In genomic region chr1:164261553-164261952, GRCm38 (mm10) we compare ENCODE assay signal across 9 mouse cellular contexts. TPM values are rescaled to one million over a fixed set of nuclear protein-coding genes. Genes with fewer than 3 reads are reported as not detected.
DNase-seq lines count a peak whose midpoint lies in the region; ATAC-seq and TF ChIP-seq lines count a peak whose summit lies in the region.
"Had no signal": no experiment of that assay in that cellular context is flagged by ENCODE, and none has a peak within 500 bp of the region (broad histone marks: within the 10 kb centered on the region; RNA-seq: fewer than 3 reads in every experiment).

No protein-coding gene starts in this region.

- peak; percentile 17 to 32 for DNase-seq in lung, adult 18-20 months
- no peak for DNase-seq in lung, adult 2 months
- DNase-seq in heart, postnatal 0 days (ENCODE audit: low spot score): no peak
- peak; percentile 61 for DNase-seq in skeletal muscle tissue, adult 2 months (ENCODE audit: low read depth, low spot score)
- no peak for DNase-seq in urinary bladder, postnatal 10 days (ENCODE audit: low spot score)
- DNase-seq: right cerebral cortex, postnatal 14 days had no signal

- no peak overlapping the region for H3K9ac ChIP-seq in forebrain, embryonic 15.5 days (replicated peaks)
- no peak overlapping the region for H3K9ac ChIP-seq in forebrain, embryonic 12.5 days
- H3K9ac ChIP-seq in heart, postnatal 0 days (replicated peaks; ENCODE audit: low read depth, low read length): no peak overlapping the region
- H3K9ac ChIP-seq in intestine, embryonic 15.5 days: no peak overlapping the region

- H3K4me2 ChIP-seq in forebrain, embryonic 15.5 days (replicated peaks): no peak overlapping the region
- H3K4me2 ChIP-seq in forebrain, embryonic 12.5 days: no peak overlapping the region
- no peak overlapping the region for H3K4me2 ChIP-seq in heart, postnatal 0 days (ENCODE audit: low read depth, low read length)
- H3K4me2 ChIP-seq in intestine, embryonic 15.5 days (replicated peaks): no peak overlapping the region

- 86% methylated on average over 7 of the region's 7 CpGs for WGBS in forebrain, embryonic 15.5 days
- WGBS in forebrain, embryonic 12.5 days: 89% methylated on average over 7 of the region's 7 CpGs
- 72% methylated on average over 7 of the region's 7 CpGs for WGBS in lung, adult 2 months
- 78% methylated on average over 7 of the region's 7 CpGs for WGBS in heart, postnatal 0 days
- 90% methylated on average over 7 of the region's 7 CpGs for WGBS in intestine, embryonic 15.5 days

- no peak for TF ChIP-seq EP300 in heart, postnatal 0 days (IDR thresholded peaks at IDR 0.05; ENCODE audit: low read depth)

- no peak for TF ChIP-seq POLR2A in lung, adult 2 months (IDR thresholded peaks at IDR 0.05; ENCODE audit: borderline replicate concordance, extremely low read depth, low read depth, low read length)

- H3K27me3 ChIP-seq in forebrain, embryonic 15.5 days: no peaks in the 10 kb centered on the region
- H3K27me3 ChIP-seq in forebrain, embryonic 12.5 days: no peaks in the 10 kb centered on the region
- H3K27me3 ChIP-seq in heart, postnatal 0 days (ENCODE audit: control insufficient read depth, insufficient read depth, low read length): no peaks in the 10 kb centered on the region
- no peaks in the 10 kb centered on the region for H3K27me3 ChIP-seq in intestine, embryonic 15.5 days (replicated peaks)

- H3K9me3 ChIP-seq in forebrain, embryonic 15.5 days: no peaks in the 10 kb centered on the region
- H3K9me3 ChIP-seq in forebrain, embryonic 12.5 days: no peaks in the 10 kb centered on the region
- no peaks in the 10 kb centered on the region for H3K9me3 ChIP-seq in heart, postnatal 0 days (replicated peaks; ENCODE audit: control insufficient read depth, low read length)
- H3K9me3 ChIP-seq in intestine, embryonic 15.5 days: no peaks in the 10 kb centered on the region

- 0 out of 2 replicates have a peak, but pooled peaks cover 8% of the 10 kb centered on the region for H3K36me3 ChIP-seq in forebrain, embryonic 15.5 days
- H3K36me3 ChIP-seq in forebrain, embryonic 12.5 days (replicated peaks): peaks cover 23% of the 10 kb centered on the region
- peaks cover 25% of the 10 kb centered on the region for H3K36me3 ChIP-seq in heart, postnatal 0 days (replicated peaks; ENCODE audit: control insufficient read depth, insufficient read depth, low read length)
- peaks cover 11% of the 10 kb centered on the region; the same call in 1 of the 2 replicates for H3K36me3 ChIP-seq in intestine, embryonic 15.5 days

- no peak overlapping the region for H3K4me3 ChIP-seq in forebrain, embryonic 15.5 days
- no peak overlapping the region for H3K4me3 ChIP-seq in forebrain, embryonic 12.5 days (replicated peaks)
- H3K4me3 ChIP-seq in lung, adult 2 months (replicated peaks; ENCODE audit: extremely low read depth, low read depth, low read length): no peak overlapping the region
- no peak overlapping the region for H3K4me3 ChIP-seq in heart, postnatal 0 days (ENCODE audit: low read depth, low read length)
- H3K4me3 ChIP-seq in intestine, embryonic 15.5 days (replicated peaks): no peak overlapping the region

- H3K4me1 ChIP-seq in forebrain, embryonic 15.5 days: no peaks in the 10 kb centered on the region
- H3K4me1 ChIP-seq in forebrain, embryonic 12.5 days: no peaks in the 10 kb centered on the region
- no peaks in the 10 kb centered on the region for H3K4me1 ChIP-seq in lung, adult 2 months (ENCODE audit: control insufficient read depth, insufficient read depth, low read length)
- H3K4me1 ChIP-seq in heart, postnatal 0 days (ENCODE audit: control insufficient read depth, insufficient read depth): no peaks in the 10 kb centered on the region
- H3K4me1 ChIP-seq in intestine, embryonic 15.5 days (replicated peaks): no peaks in the 10 kb centered on the region

- no peak overlapping the region for H3K27ac ChIP-seq in forebrain, embryonic 15.5 days (replicated peaks)
- no peak overlapping the region for H3K27ac ChIP-seq in forebrain, embryonic 12.5 days
- no peak overlapping the region for H3K27ac ChIP-seq in heart, postnatal 0 days (ENCODE audit: low read depth)
- no peak overlapping the region for H3K27ac ChIP-seq in intestine, embryonic 15.5 days

- ATAC-seq in forebrain, embryonic 15.5 days (replicated peaks): peak; percentile 69
- no peak for ATAC-seq in forebrain, embryonic 12.5 days (ENCODE audit: low FRiP score)
- ATAC-seq in heart, postnatal 0 days (ENCODE audit: insufficient read depth, low read depth): peak; percentile 27; the same call in 1 of the 2 replicates
- ATAC-seq in intestine, embryonic 15.5 days: no peak

- TF ChIP-seq CTCF in lung, adult 2 months (IDR thresholded peaks at IDR 0.05; ENCODE audit: insufficient read depth, low read length): no peak
- no peak for TF ChIP-seq CTCF in heart, postnatal 0 days (IDR thresholded peaks at IDR 0.05; ENCODE audit: low read depth)

RNA-seq across cellular contexts. Expression of gene Slc19a2, which starts 12.7 kb away (rescaled TPM):
- polyA plus RNA-seq in forebrain, embryonic 15.5 days (2015; fragmentation: Nextera tagmentation; extraction: Ambion mirVana): 6.9 and 7.2 TPM in 2 replicates
- 10.8 and 11.5 TPM in 2 replicates for polyA plus RNA-seq in forebrain, embryonic 12.5 days (2016; fragmentation: Nextera tagmentation; extraction: Ambion mirVana)
- polyA plus RNA-seq in lung, adult 2 months (2012; rRNA removed): 5.7 and 8.4 TPM in 2 replicates
- total RNA-seq in heart, postnatal 0 days (2014; rRNA removed; ENCODE audit: low replicate concordance): 7.6 and 10.6 TPM in 2 replicates
- 5.0 and 5.3 TPM in 2 replicates for polyA plus RNA-seq in heart, postnatal 0 days (2015; fragmentation: Nextera tagmentation; extraction: Ambion mirVana)
- 11.6 and 14.2 TPM in 2 replicates for polyA plus RNA-seq in intestine, embryonic 15.5 days (2015; fragmentation: Nextera tagmentation; extraction: Ambion mirVana)

RNA-seq across cellular contexts. Expression of gene Ccdc181, which starts 13.8 kb away (rescaled TPM):
- polyA plus RNA-seq in forebrain, embryonic 15.5 days (2015; fragmentation: Nextera tagmentation; extraction: Ambion mirVana): 21.7 and 22.3 TPM in 2 replicates
- 18.6 and 19.5 TPM in 2 replicates for polyA plus RNA-seq in forebrain, embryonic 12.5 days (2016; fragmentation: Nextera tagmentation; extraction: Ambion mirVana)
- 3.4 and 5.5 TPM in 2 replicates for polyA plus RNA-seq in lung, adult 2 months (2012; rRNA removed)
- 1.1 and 6.9 TPM in 2 replicates for total RNA-seq in heart, postnatal 0 days (2014; rRNA removed; ENCODE audit: low replicate concordance)
- 9.8 and 11.2 TPM in 2 replicates for polyA plus RNA-seq in heart, postnatal 0 days (2015; fragmentation: Nextera tagmentation; extraction: Ambion mirVana)
- polyA plus RNA-seq in intestine, embryonic 15.5 days (2015; fragmentation: Nextera tagmentation; extraction: Ambion mirVana): 8.0 and 8.1 TPM in 2 replicates

RNA-seq across cellular contexts. Expression of gene Nme7, which starts 42.4 kb away (rescaled TPM):
- 41.6 and 42.4 TPM in 2 replicates for polyA plus RNA-seq in forebrain, embryonic 15.5 days (2015; fragmentation: Nextera tagmentation; extraction: Ambion mirVana)
- 37.0 and 37.1 TPM in 2 replicates for polyA plus RNA-seq in forebrain, embryonic 12.5 days (2016; fragmentation: Nextera tagmentation; extraction: Ambion mirVana)
- polyA plus RNA-seq in lung, adult 2 months (2012; rRNA removed): 3.0 and 5.0 TPM in 2 replicates
- 9.0 and 12.9 TPM in 2 replicates for total RNA-seq in heart, postnatal 0 days (2014; rRNA removed; ENCODE audit: low replicate concordance)
- 10.5 and 11.3 TPM in 2 replicates for polyA plus RNA-seq in heart, postnatal 0 days (2015; fragmentation: Nextera tagmentation; extraction: Ambion mirVana)
- polyA plus RNA-seq in intestine, embryonic 15.5 days (2015; fragmentation: Nextera tagmentation; extraction: Ambion mirVana): 35.0 and 35.2 TPM in 2 replicates

RNA-seq across cellular contexts. Expression of gene Blzf1, which starts 45.7 kb away (rescaled TPM):
- polyA plus RNA-seq in forebrain, embryonic 15.5 days (2015; fragmentation: Nextera tagmentation; extraction: Ambion mirVana): 29.1 and 32.0 TPM in 2 replicates
- polyA plus RNA-seq in forebrain, embryonic 12.5 days (2016; fragmentation: Nextera tagmentation; extraction: Ambion mirVana): 27.3 and 28.9 TPM in 2 replicates
- polyA plus RNA-seq in lung, adult 2 months (2012; rRNA removed): 3.3 and 6.0 TPM in 2 replicates
- total RNA-seq in heart, postnatal 0 days (2014; rRNA removed; ENCODE audit: low replicate concordance): 3.9 and 16.3 TPM in 2 replicates
- polyA plus RNA-seq in heart, postnatal 0 days (2015; fragmentation: Nextera tagmentation; extraction: Ambion mirVana): 27.3 and 27.6 TPM in 2 replicates
- 23.6 and 25.7 TPM in 2 replicates for polyA plus RNA-seq in intestine, embryonic 15.5 days (2015; fragmentation: Nextera tagmentation; extraction: Ambion mirVana)

Comparison
In these comparisons a context has a peak if more than half of its experiments do, and no peak if none do; other contexts are left out.
1. ATAC-seq: peak in forebrain, embryonic 15.5 days (single experiment) and heart, postnatal 0 days (single experiment); none in forebrain, embryonic 12.5 days (single experiment) and intestine, embryonic 15.5 days (single experiment).
2. DNase-seq: peak in lung, adult 18-20 months (2 of 2) and skeletal muscle tissue, adult 2 months (single experiment); none in lung, adult 2 months (single experiment), heart, postnatal 0 days (single experiment) and urinary bladder, postnatal 10 days (single experiment).